Mouse (Mus musculus): ENCODE data around the gene 6430531B16Rik. TPM values are rescaled to one million over a fixed set of nuclear protein-coding genes. Genes with fewer than 3 reads are reported as not detected.

6430531B16Rik gene
- polyA plus RNA-seq, 1 experiment from 2014 or later = not detected

- Histone ChIP-seq H3K36me3 (peaks cover 3% of the 10 kb centered on the region; the same call in 1 of the 2 replicates), H3K27ac (no peak overlapping the region), H3K4me3 (no peak overlapping the region), H3K4me2 (no peak overlapping the region), H3K4me1 (replicated peaks) (no peaks in the 10 kb centered on the region), H3K9me3 (replicated peaks) (no peaks in the 10 kb centered on the region), H3K9ac (no peak overlapping the region), H3K27me3 (0 out of 2 replicates have a peak, but pooled peaks cover 9% of the 10 kb centered on the region)
- no peak for ATAC-seq (replicated peaks; ENCODE audit: insufficient number of reproducible peaks, insufficient read depth, low FRiP score, low read depth)
- WGBS = 70% methylated on average over 8 of the region's 8 CpGs
Observed at GRCm38 (mm10) chr7:139990864-139991394, 12.4 kb upstream of the 6430531B16Rik start.

- Histone ChIP-seq H3K36me3 (no peaks in the 10 kb centered on the region), H3K27me3 (peaks cover 21% of the 10 kb centered on the region; the same call in 1 of the 2 replicates), H3K27ac (no peak overlapping the region), H3K4me2 (no peak overlapping the region), H3K4me3 (no peak overlapping the region), H3K9me3 (replicated peaks) (no peaks in the 10 kb centered on the region), H3K9ac (no peak overlapping the region), H3K4me1 (replicated peaks) (no peaks in the 10 kb centered on the region)
- 72% methylated on average over 9 of the region's 9 CpGs for WGBS
- no peak for ATAC-seq (replicated peaks; ENCODE audit: insufficient number of reproducible peaks, insufficient read depth, low FRiP score, low read depth)
Observed at GRCm38 (mm10) chr7:139988272-139988671, 9.7 kb upstream of the 6430531B16Rik start.

GRCm38 (mm10) chr7:139984505-139984904 lies 6.0 kb upstream of the 6430531B16Rik start:
- H3K9me3 ChIP-seq (replicated peaks) = no peaks in the 10 kb centered on the region
- no peak overlapping the region for H3K9ac ChIP-seq
- peaks cover 2% of the 10 kb centered on the region; the same call in 1 of the 2 replicates for H3K4me1 ChIP-seq (replicated peaks)
- 90% methylated on average over 11 of the region's 11 CpGs for WGBS
- no peak overlapping the region for H3K27ac ChIP-seq
- H3K27me3 ChIP-seq = peaks cover 24% of the 10 kb centered on the region
- no peak for ATAC-seq (replicated peaks; ENCODE audit: insufficient number of reproducible peaks, insufficient read depth, low FRiP score, low read depth)
- no peak overlapping the region for H3K4me3 ChIP-seq
- no peaks in the 10 kb centered on the region for H3K36me3 ChIP-seq
- no peak overlapping the region for H3K4me2 ChIP-seq

GRCm38 (mm10) chr7:139982058-139982457 lies 3.5 kb upstream of the 6430531B16Rik start:
- no peak overlapping the region for H3K27ac ChIP-seq
- 66% methylated on average over 11 of the region's 11 CpGs for WGBS
- peaks cover 14% of the 10 kb centered on the region for H3K4me1 ChIP-seq (replicated peaks)
- H3K4me3 ChIP-seq = no peak overlapping the region
- ATAC-seq (replicated peaks; ENCODE audit: insufficient number of reproducible peaks, insufficient read depth, low FRiP score, low read depth) = no peak
- no peaks in the 10 kb centered on the region for H3K9me3 ChIP-seq (replicated peaks)
- H3K27me3 ChIP-seq = peaks cover 34% of the 10 kb centered on the region
- no peak overlapping the region for H3K4me2 ChIP-seq
- H3K36me3 ChIP-seq = no peaks in the 10 kb centered on the region
- no peak overlapping the region for H3K9ac ChIP-seq

- H3K9me3 ChIP-seq (replicated peaks) = no peaks in the 10 kb centered on the region
- H3K27ac ChIP-seq = no peak overlapping the region
- ATAC-seq (replicated peaks; ENCODE audit: insufficient number of reproducible peaks, insufficient read depth, low FRiP score, low read depth) = no peak
- H3K27me3 ChIP-seq = peaks cover 37% of the 10 kb centered on the region
- H3K4me2 ChIP-seq = no peak overlapping the region
- no peak overlapping the region for H3K9ac ChIP-seq
- H3K4me1 ChIP-seq (replicated peaks) = peaks cover 14% of the 10 kb centered on the region
- WGBS = 55% methylated on average over 3 of the region's 3 CpGs
- no peak overlapping the region for H3K4me3 ChIP-seq
- H3K36me3 ChIP-seq = no peaks in the 10 kb centered on the region
Observed at GRCm38 (mm10) chr7:139980778-139981177, 2.2 kb upstream of the 6430531B16Rik start.

GRCm38 (mm10) chr7:139979011-139979719 lies 610 bp upstream of the 6430531B16Rik start:
- Histone ChIP-seq H3K9ac (no peak overlapping the region), H3K4me3 (peak overlapping the region; percentile 59), H3K27me3 (peaks cover 33% of the 10 kb centered on the region), H3K4me1 (replicated peaks) (peaks cover 14% of the 10 kb centered on the region), H3K4me2 (peak overlapping the region; percentile 91), H3K36me3 (no peaks in the 10 kb centered on the region), H3K27ac (no peak overlapping the region), H3K9me3 (replicated peaks) (no peaks in the 10 kb centered on the region)
- ATAC-seq (replicated peaks; ENCODE audit: insufficient number of reproducible peaks, insufficient read depth, low FRiP score, low read depth) = no peak
- 42% methylated on average over 13 of the region's 13 CpGs for WGBS

GRCm38 (mm10) chr7:139975471-139975870 lies 3.1 kb downstream of the 6430531B16Rik start:
- Histone ChIP-seq H3K4me3 (no peak overlapping the region), H3K9ac (no peak overlapping the region), H3K36me3 (no peaks in the 10 kb centered on the region), H3K27ac (no peak overlapping the region), H3K4me1 (replicated peaks) (peaks cover 14% of the 10 kb centered on the region), H3K9me3 (replicated peaks) (no peaks in the 10 kb centered on the region), H3K27me3 (peaks cover 31% of the 10 kb centered on the region), H3K4me2 (no peak overlapping the region)
- WGBS = 54% methylated on average over 5 of the region's 5 CpGs
- ATAC-seq (replicated peaks; ENCODE audit: insufficient number of reproducible peaks, insufficient read depth, low FRiP score, low read depth) = no peak

- peaks cover 24% of the 10 kb centered on the region for H3K27me3 ChIP-seq
- no peak for ATAC-seq (replicated peaks; ENCODE audit: insufficient number of reproducible peaks, insufficient read depth, low FRiP score, low read depth)
- no peak overlapping the region; the same call in 1 of the 2 replicates for H3K27ac ChIP-seq
- H3K4me1 ChIP-seq (replicated peaks) = peaks cover 11% of the 10 kb centered on the region
- H3K4me3 ChIP-seq = no peak overlapping the region
- no peaks in the 10 kb centered on the region for H3K36me3 ChIP-seq
- WGBS = 74% methylated on average over 10 of the region's 10 CpGs
- H3K9me3 ChIP-seq (replicated peaks) = no peaks in the 10 kb centered on the region
- H3K9ac ChIP-seq = no peak overlapping the region
- no peak overlapping the region for H3K4me2 ChIP-seq
Observed at GRCm38 (mm10) chr7:139974307-139974706, 4.2 kb downstream of the 6430531B16Rik start.

- Histone ChIP-seq H3K27ac (no peak overlapping the region), H3K4me3 (no peak overlapping the region), H3K4me1 (replicated peaks) (no peaks in the 10 kb centered on the region; the same call in 1 of the 2 replicates), H3K4me2 (no peak overlapping the region), H3K9me3 (replicated peaks) (no peaks in the 10 kb centered on the region), H3K9ac (no peak overlapping the region), H3K27me3 (peaks cover 26% of the 10 kb centered on the region), H3K36me3 (no peaks in the 10 kb centered on the region)
- no peak for ATAC-seq (replicated peaks; ENCODE audit: insufficient number of reproducible peaks, insufficient read depth, low FRiP score, low read depth)
Observed at GRCm38 (mm10) chr7:139972923-139973331, 5.6 kb downstream of the 6430531B16Rik start.

- Histone ChIP-seq H3K36me3 (no peaks in the 10 kb centered on the region), H3K27me3 (peaks cover 35% of the 10 kb centered on the region), H3K4me1 (replicated peaks) (no peaks in the 10 kb centered on the region), H3K4me2 (no peak overlapping the region), H3K4me3 (no peak overlapping the region), H3K27ac (no peak overlapping the region), H3K9me3 (replicated peaks) (no peaks in the 10 kb centered on the region), H3K9ac (no peak overlapping the region)
- 54% methylated on average over 6 of the region's 6 CpGs for WGBS
- ATAC-seq (replicated peaks; ENCODE audit: insufficient number of reproducible peaks, insufficient read depth, low FRiP score, low read depth) = no peak
Observed at GRCm38 (mm10) chr7:139971436-139971835, 7.1 kb downstream of the 6430531B16Rik start.

- ATAC-seq (replicated peaks; ENCODE audit: insufficient number of reproducible peaks, insufficient read depth, low FRiP score, low read depth) = no peak
- Histone ChIP-seq H3K4me2 (no peak overlapping the region), H3K4me3 (no peak overlapping the region), H3K27ac (no peak overlapping the region), H3K4me1 (replicated peaks) (no peaks in the 10 kb centered on the region), H3K9me3 (replicated peaks) (no peaks in the 10 kb centered on the region), H3K27me3 (peaks cover 30% of the 10 kb centered on the region), H3K36me3 (no peaks in the 10 kb centered on the region), H3K9ac (no peak overlapping the region)
- 84% methylated on average over 5 of the region's 5 CpGs for WGBS
Observed at GRCm38 (mm10) chr7:139970979-139971378, 7.6 kb downstream of the 6430531B16Rik start.
